Mouse (Mus musculus) neutrophil, adult 5-6 weeks (primary cell): ENCODE data around the gene Apol6. TPM values are rescaled to one million over a fixed set of nuclear protein-coding genes. Genes with fewer than 3 reads are reported as not detected.

ENCODE experiments used
- ATAC-seq: fragments of 151-379, 151-347 bp; 2 replicates; pipeline ENCODE4 v1.8.0; 2017; ENCODE audit warnings: mild to moderate bottlenecking, moderate TSS enrichment; ENCODE audit not compliant: insufficient number of reproducible peaks, poor library complexity, low FRiP score, severe bottlenecking; ENCODE audit errors: extremely low read depth
- total RNA-seq: library from RNA; stranded (forward); fragments of 200-1000 nt; gene quantifications from 2 replicates; pipeline ENCODE4 v1.2.3, GENCODE M21; 2017

Gene Apol6
- total RNA-seq, result not detected in 2 replicates

DNA sequence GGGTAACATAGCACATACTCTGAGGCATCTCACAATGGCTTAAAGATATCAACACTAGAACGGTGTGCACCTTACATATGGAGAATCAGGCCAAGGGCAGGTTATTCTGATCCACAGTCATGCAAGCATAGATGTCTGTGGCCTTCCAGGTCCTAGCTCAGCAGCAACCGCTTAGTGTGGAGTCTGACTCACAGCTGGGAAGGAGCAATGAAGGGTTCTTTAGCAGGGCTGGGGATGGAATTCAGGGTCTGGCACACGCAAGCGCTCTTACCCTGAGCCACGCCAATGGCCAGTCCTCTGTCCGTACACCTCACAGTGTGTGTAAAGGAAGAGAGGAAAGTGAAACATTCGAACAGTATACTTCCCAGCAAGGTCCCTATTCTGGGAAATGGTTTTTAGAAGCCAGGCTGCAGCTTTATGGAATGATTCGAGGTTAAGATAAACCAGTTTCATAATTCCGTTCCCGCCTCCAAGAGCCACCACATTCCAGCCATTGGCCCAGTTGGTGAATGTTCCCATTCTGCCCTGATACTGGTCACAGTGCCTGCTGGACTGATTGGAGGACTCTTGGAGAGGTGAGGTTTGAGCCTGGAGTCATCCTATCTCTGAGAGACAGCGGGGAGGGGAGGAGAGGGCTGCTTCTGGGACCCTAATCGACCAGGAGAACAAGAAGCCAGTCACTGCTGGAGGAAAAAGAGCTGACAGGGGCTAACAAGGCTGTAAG lies at the start of gene Apol6:
TSS of gene Apol6 (plus strand) at position 133 of the 724 bp plus-strand sequence.
- ATAC-seq, result no peak

DNA sequence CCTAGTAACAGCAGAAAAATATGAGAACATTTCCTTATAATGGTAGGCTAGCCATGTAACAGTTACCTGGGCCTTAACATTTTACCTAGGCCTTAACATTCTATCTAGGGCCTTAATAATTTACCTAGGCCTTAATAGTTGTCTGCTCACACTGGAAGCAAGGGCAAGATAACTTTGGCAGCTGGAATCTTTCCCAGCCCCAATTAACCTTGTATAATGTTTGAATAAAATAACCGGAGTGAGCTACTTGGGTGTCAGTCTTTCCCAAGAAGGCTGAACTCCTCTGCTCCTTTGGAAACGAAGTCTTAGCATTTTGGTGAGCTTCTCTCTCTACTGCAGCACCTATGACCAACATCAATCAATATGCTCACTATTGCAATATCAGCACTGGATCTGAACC lies 46.5 kb upstream of the Apol6 start:
- no peak for ATAC-seq

DNA sequence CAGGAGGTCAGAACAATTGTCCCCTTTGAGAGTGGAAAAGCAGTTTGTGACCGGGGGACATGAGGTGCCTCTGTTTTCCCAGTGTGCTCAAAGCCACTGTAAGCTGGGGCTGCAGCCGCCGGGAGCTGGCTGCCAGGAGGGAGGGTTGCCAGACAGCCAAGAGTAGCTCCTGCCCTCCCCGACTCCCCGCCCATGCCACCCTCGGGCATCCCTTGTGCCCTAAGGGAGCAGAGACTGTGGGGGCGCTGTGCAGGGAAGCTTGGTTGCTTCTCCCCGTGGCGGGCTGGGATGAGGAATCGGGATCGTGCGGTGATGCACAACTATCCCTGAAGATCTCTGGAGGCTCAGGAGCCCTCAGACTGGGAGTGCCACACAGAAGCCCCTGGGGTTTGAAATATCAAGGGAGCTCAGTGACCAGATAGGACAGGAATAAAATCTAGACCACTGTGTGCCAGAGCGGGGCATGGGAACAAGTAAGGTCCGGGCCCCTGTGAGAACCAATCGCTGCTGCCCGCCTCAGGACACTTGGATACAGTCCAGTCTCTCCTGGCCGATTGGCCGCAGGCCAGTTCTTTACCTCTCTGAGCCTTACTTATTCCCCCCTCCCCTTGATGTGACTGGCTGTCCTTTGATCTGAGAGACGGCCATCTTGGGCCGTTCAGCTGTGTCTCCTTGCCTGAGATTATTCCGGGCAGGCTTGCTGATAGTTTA lies 45.5 kb upstream of the Apol6 start:
- no peak for ATAC-seq

DNA sequence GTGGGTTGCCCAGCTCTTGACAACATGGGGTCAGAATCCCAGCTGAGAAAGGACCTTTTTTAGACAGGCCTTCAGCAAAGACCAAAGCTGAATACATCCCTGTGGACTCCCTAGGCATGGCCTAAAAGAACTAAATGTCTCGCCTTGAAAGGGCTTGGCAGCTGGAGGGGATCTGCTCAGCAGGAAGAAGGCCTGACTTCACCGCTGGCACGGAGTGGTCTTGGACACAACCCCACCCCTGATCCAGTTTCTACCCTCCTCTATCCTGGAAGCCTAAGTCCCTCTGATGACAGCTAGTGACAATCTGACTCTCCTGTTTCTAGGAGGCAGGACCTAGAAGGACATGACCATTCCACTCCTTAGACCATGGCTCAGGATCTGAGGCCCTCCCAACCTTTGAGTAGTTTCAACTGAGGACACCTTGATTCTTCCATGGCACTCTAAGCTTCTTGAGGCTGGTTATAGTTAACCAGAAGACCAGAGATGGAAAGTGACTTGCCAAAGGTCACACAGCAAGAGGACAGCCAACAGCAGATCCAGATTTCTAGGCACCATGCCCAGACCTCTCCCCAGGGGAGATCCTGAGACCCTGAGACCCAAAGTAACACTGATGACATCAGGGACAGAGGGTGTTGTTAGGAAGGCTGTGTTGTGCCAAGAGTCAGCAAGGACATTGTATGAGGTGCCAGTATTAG lies 41.2 kb upstream of the Apol6 start:
- no peak for ATAC-seq

DNA sequence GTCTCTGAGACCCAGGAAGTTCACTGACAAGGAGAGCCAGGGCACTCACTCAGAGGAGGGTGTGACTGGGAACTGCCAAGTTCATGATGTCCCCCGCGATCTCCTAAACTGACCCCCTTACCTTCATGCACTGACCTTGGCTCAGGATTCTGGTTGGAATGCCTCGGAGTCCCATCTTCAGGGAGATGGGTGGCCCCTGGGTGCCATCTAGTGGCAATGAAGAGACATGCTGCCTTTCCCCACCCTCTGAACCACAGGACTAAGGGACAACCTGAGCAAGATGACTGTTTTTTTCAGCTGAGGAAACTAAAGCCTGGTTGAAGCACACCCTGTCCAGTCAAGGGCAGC lies 40.7 kb upstream of the Apol6 start:
- ATAC-seq, result no peak

DNA sequence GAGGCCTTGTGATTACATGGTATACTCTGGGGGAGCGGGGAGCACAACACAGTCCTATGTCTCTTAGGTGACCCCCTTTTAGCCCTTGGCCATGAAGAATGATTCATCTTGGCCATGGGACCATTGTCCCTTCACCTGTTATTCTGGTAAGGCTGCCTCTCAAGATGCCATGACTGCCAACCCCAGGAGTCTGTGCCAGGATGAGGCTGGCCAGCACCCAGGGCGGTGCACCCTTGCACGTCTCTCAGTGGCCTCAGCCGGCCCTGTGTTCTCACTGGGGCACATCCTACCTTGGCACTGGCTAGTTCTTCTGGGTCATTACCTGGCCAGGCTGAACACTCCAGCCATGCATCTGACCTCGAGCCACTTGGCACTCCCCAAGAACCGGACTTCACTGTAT lies 35.7 kb upstream of the Apol6 start:
- ATAC-seq, result no peak

DNA sequence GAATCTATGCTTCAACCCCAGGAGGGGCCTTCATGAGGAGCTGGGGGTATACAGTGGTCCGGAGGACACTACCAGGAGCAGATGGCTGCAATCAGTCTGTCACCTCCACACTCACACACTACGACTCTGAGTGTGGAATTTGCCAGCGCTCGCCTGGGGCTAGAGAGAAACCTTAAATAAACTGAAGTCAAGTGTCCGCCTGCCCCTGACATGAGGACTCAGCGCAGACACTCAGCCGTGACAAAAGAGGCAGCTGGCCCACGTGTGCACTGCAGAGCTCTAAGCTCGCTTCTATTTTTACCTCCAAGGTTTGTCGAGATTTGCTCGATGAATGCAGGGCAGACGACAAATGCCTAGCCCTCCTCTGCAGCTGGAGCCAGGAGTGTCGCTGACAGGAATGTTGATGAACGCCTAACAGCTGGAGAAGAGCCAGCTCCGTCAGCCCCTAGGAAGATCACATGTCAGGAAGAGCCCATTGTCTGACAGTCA lies 30.7 kb upstream of the Apol6 start:
- ATAC-seq, result no peak

DNA sequence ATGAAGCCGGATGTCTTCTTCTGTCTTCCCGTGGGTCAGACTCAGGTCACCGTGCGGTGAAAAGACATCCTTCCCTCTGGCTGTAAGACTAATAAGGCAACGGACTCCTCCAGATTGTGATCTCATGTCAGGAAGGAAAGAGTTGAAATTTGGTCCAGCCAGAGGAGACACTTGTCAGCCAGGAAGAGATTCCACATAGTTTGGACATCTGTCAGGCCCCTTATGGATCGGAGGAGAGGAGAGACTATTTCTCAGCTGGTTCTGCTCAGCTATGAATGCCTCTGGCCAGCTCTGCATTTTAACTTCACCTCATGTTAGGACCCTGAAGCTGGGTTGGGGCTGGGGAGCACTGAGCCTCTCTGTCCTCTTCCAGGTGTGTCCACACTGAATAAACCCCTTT lies 30.1 kb upstream of the Apol6 start:
- no peak for ATAC-seq

DNA sequence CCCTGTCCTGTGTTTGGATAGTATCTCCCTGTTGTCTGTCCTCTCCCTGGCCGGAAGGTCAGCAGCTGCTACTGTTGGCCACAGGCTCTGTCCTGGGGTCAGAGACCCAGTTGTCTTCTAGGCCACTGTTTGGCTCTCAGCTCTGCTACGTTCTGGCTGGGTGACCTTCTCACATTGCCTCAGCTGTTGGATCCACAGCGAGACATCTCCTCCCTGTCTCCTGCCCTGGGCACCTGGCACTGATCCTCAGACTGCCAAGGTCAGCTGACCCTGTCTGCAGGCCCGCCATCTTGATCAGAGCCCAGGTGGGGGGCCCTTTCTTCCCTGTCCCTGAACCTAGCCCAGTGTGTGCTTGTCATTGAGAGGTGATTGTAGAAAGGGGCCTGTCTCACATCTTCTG lies 29.5 kb upstream of the Apol6 start:
- no peak for ATAC-seq

DNA sequence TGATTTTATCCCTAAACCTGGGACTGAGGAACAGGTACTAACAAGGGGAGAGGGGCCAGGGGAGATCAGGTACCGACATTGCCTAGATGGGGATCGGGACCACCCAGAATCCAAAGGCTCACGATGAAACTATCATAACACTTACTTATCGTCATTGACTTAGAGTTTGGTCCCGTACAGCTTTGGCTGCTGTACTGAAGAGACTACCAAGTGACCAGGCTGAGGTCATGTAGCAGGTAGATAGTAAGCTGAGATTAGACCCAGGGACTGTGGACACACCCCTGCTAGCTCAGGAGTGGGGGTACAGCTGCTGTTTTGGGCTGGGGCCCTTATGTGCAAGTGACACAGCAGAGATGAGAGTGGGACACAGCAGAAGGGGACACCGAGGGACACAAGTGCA lies 28.0 kb upstream of the Apol6 start:
- ATAC-seq, result no peak

DNA sequence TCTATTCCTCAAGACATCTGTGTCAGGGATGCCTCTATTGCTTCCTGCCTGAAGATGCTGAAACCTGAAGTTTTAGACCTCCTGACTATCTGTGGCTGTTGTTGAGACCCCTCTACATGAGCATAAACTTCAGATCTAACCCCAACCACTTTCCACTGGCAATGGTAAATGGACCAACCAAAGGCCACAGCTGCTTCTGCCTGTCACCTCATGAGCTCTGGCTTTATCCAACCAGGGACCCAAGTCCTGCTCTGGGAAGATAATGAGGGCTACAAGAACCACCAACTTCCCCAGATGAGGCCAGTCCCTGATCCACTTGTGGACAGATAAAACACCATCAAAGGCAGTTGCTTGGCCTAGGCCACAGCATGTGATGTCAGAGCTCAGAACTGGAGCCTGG lies 26.6 kb upstream of the Apol6 start:
- ATAC-seq, result no peak

DNA sequence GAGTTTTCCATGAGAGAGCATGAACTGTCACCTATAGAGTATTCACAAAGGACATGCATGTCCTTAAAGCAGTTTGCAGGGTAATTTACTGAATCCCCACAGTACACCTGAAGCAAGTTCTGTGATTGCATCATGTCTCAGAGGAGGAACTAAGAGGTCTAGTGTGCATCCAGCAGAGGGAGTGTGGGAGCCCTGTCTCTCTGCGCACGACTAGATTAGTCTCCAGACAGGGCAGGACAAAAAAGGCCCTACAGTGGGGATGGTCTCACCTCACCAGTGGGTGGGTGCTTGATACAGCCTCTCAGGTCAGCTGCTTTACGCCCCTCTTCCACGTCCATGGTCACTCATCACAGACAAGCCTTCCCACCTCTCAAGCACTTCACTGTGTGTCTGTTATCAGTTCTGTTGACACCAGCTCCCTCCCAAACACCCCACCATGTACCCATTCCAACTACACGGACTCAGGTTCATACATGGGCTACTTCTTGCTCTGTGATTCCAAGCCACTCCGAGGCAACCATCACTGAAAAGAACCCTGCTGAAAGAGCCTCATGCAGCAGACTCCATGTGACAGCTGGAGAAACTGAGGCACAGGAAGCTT lies 25.7 kb upstream of the Apol6 start:
- no peak for ATAC-seq

DNA sequence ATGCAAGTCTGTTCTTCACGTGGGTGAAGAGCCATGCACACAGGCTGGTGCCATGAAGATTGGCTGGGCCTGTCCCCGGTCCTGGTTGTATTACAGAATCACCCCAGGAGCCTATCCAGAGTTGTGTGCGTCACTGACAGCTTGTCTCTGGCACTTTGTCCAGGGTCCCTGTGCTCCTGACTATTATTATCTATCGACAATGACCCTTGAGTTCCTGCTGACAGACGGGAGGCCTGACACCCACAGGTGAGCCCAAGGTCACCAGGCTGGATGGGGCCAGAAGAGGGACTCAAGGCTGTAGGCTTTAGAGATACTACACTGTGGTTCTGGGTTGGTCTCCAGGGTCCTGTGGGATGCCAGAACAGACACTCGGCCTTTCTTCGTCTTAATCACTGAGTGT lies 25.0 kb upstream of the Apol6 start:
- ATAC-seq, result no peak

DNA sequence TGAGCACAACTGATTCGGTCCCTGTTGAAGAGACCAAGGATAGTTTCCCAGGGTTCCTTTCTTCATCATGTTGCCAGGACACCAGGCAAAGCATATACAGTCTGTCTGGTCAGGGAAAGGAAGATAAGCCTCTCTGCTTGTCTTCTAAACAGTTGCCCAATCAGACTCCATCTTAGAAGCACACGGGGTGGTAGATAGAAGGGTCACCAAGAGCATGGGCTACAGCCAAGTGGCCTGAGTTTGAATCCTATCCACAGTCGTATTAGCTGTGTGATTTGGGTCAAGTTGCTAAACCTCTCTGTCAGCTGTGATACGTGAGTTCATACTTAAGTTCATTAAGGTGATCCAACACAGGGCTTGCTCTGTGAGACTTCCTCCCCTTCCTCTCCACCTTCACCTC lies 24.4 kb upstream of the Apol6 start:
- no peak for ATAC-seq

DNA sequence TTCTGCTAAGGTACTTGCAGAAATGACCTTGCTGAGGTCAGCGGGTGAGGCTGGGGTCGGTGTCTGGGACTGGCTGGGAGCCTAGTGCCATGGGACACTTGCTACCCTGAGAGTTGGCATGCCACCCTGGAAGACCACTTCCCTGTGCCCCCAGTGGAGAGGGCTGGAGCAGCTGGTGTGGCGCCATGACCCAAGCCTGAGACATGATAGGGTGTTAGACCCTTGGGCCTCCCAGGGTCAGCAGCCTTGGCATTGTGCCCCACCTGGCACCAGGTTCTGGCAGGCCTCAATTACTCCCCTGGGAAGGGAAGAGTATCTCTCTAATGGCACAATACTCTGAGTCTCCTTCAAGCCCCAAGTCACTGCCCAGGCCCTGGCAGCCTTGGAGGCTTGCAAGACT lies 23.5 kb upstream of the Apol6 start:
- ATAC-seq, result no peak

DNA sequence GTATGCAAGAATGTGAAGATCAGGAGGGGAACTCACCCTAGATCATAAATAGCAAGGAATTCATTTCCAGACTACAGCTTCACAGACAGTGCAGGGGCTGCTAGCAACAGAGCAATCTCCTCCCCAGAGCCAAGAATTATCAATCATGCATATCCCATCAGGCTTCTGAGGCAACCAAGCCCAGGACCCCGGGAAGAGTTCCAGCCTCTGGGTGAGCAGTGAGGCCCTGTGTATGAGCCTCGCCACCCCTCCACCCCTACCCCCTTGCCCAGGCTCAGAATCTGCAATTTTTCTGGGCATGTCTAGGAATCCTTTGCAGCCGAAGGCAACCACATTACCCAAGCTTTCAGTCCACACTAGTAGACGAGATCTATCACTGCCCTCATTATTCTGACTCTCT lies 22.7 kb upstream of the Apol6 start:
- no peak for ATAC-seq

DNA sequence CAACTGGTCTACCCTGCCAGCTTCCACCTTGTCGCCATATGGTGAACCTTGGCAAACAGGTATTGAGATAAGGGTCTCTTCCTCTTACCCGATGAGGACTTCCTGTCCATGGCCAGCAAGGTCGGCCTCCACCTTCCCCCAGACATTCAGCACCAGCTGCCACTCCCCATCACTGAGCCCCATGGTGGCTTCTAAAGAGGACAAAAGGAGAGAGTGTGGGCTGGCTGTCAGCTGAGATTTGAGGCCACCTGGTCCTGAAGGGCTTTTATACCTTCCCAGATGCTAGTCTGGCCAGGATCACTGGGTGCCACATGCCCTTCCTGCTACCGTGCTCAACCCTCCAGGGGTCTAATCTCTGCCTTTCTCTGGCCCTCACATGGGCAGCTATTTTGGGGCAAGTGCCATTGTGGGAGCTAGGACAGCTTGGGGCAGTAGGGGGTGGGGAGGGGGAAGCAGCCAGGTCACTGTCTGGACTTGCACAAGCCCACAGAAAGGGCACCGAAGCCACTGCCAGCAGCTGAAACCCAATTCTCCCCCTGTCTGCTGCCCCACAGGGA lies 22.1 kb upstream of the Apol6 start:
- no peak for ATAC-seq

DNA sequence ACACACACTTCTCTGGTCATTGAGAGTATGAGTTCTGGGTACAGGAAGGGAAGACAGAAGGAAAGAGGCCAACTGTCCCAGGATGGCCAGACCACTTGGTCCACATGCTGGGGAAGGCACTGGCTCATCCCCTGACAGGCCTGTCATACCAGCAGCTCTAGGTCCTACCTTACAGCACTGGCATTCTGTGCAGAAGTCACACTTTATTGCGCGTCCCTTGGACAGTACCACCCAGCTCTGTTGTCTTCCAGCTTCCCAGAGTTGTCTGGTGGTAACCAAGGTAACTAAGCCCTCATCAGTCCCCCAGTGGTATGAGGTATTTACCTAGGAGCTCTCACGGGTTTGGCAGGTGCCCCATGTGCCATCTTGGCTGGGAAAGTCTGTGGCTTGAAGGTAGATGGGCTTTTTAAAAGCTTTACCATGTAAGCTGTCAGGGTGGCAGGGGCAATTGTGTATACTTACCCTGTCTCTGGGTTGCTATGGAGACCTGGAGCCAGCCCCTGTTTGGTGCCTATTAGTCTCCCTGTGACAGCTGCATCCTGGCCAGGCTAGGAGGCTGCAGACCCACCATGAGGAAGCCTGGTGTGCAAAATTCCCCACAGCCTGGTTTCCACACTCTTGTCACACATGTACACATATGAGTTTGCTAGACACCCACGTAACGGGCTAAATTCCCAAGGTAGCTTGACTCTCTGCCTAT lies 18.5 kb upstream of the Apol6 start:
- ATAC-seq, result no peak

DNA sequence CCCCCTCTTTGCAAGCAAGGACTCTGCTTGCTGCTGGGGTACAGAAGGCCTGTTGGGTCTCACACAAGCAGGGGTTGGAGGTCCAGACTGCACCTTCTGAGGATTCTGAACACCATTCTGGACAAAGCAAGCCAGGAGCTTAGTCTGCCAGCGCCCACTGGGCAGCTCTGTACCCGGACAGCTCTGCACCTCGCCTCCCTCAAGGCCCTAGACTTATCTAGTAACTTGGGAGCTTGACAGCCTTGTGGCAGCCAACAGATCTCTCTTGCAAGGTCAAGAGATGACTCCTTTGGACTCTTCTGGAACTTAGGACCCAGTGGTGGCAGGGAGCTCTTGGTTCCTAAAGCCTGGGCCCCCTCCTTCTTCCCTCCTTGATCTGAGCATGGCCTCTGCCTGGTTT lies 17.4 kb upstream of the Apol6 start:
- no peak for ATAC-seq
